Mouse (Mus musculus) neural tube, embryonic 12.5 days (tissue): ENCODE measurements around the gene Pot1a. TPM values are rescaled to one million over a fixed set of nuclear protein-coding genes. Genes with fewer than 3 reads are reported as not detected.
A peak's percentile ranks its signal among the peaks of the same experiment; 100 is the strongest.

Experiments used
- ATAC-seq: fragments of 200-750 bp; cut with Nextera tagmentation; 2 replicates; pipeline ENCODE4 v1.8.0; 2017; ENCODE audit warnings: low read depth, mild to moderate bottlenecking, moderate TSS enrichment, moderate library complexity; ENCODE audit not compliant: low FRiP score
- H3K27ac ChIP-seq: fragments of 300-500 bp; sonication (generic); 2 replicates; pipeline ENCODE4 v1.5.1; 2016
- H3K27me3 ChIP-seq: fragments of 300-500 bp; sonication (generic); replicated peaks from 2 replicates; pipeline ENCODE4 v1.6.1; 2016; ENCODE audit warnings: mild to moderate bottlenecking
- H3K36me3 ChIP-seq: fragments of 300-500 bp; sonication (generic); 2 replicates; pipeline ENCODE4 v1.6.1; 2016; ENCODE audit warnings: mild to moderate bottlenecking
- H3K4me1 ChIP-seq: fragments of 300-500 bp; sonication (generic); 2 replicates; pipeline ENCODE4 v1.6.1; 2016
- H3K4me2 ChIP-seq: fragments of 300-500 bp; sonication (generic); replicated peaks from 2 replicates; pipeline ENCODE4 v1.6.1; 2016; ENCODE audit warnings: mild to moderate bottlenecking
- H3K4me3 ChIP-seq: fragments of 300-500 bp; sonication (generic); 2 replicates; pipeline ENCODE4 v1.5.1; 2016
- H3K9ac ChIP-seq: fragments of 300-500 bp; sonication (generic); 2 replicates; pipeline ENCODE4 v1.6.1; 2016; ENCODE audit warnings: mild to moderate bottlenecking
- H3K9me3 ChIP-seq: fragments of 300-500 bp; sonication (generic); 2 replicates; pipeline ENCODE4 v1.6.1; 2016; ENCODE audit warnings: mild to moderate bottlenecking
- WGBS: fragments of 180-500 bp; shearing (Covaris S2); methylation state at CpG from one replicate; pipeline ENCODE4 v1.1.7; 2016; 5-methylcytosine and 5-hydroxymethylcytosine counted together
- polyA plus RNA-seq: library from polyadenylated mRNA; unstranded; fragments of >200 nt; fragmentation: Nextera tagmentation; extraction: Ambion mirVana; gene quantifications from 2 replicates; pipeline ENCODE4 v1.2.1, GENCODE M21; 2016

Pot1a gene
- polyA plus RNA-seq: 34.0 and 37.3 TPM in 2 replicates

- Histone ChIP-seq H3K36me3 (no peaks in the 10 kb centered on the region), H3K9ac (peak within 1 kb of the TSS; percentile 55), H3K9me3 (no peaks in the 10 kb centered on the region), H3K27me3 (no peaks in the 10 kb centered on the region), H3K4me1 (peaks cover 5% of the 10 kb centered on the region), H3K4me3 (peak within 1 kb of the TSS; percentile 54), H3K4me2 (peak within 1 kb of the TSS; percentile 61), H3K27ac (peak within 1 kb of the TSS; percentile 68; the same call in 1 of the 2 replicates)
- ATAC-seq: peak; percentile 99
- under 1% methylated on average over 34 of the region's 34 CpGs for WGBS
These were observed at the start of gene Pot1a for GRCm38 (mm10) chr6:25808806-25809495. Pot1a (minus strand) TSS chr6:25809246.

- no peak overlapping the region for H3K27ac ChIP-seq
- no peaks in the 10 kb centered on the region for H3K36me3 ChIP-seq
These were observed 27.2 kb upstream of the Pot1a start for GRCm38 (mm10) chr6:25836261-25836660.

GRCm38 (mm10) chr6:25806021-25806420 lies 3.0 kb downstream of the Pot1a start:
- no peak overlapping the region for H3K9ac ChIP-seq
- no peaks in the 10 kb centered on the region for H3K27me3 ChIP-seq
- no peaks in the 10 kb centered on the region for H3K9me3 ChIP-seq
- H3K4me3 ChIP-seq: no peak overlapping the region
- no peak for ATAC-seq
- WGBS: 91% methylated on average over 3 of the region's 3 CpGs
- H3K27ac ChIP-seq: no peak overlapping the region
- no peak overlapping the region for H3K4me2 ChIP-seq
- peaks cover 5% of the 10 kb centered on the region for H3K4me1 ChIP-seq
- 0 out of 2 replicates have a peak, but pooled peaks cover 3% of the 10 kb centered on the region for H3K36me3 ChIP-seq

More at GRCm38 (mm10) chr6:25836261-25836660, 27.2 kb upstream of the Pot1a start:
- 34% methylated on average over 2 of the region's 2 CpGs for WGBS
- Histone ChIP-seq H3K9ac (no peak overlapping the region), H3K4me1 (no peaks in the 10 kb centered on the region), H3K4me2 (no peak overlapping the region), H3K4me3 (no peak overlapping the region), H3K9me3 (no peaks in the 10 kb centered on the region), H3K27me3 (no peaks in the 10 kb centered on the region)
- ATAC-seq: no peak

GRCm38 (mm10) chr6:25802269-25802668 lies 6.8 kb downstream of the Pot1a start:
- H3K4me1 ChIP-seq: peaks cover 1% of the 10 kb centered on the region; the same call in 1 of the 2 replicates
- H3K27ac ChIP-seq: no peak overlapping the region
- H3K4me2 ChIP-seq: no peak overlapping the region
- no peaks in the 10 kb centered on the region for H3K27me3 ChIP-seq
- no peak for ATAC-seq
- H3K9ac ChIP-seq: no peak overlapping the region
- H3K4me3 ChIP-seq: no peak overlapping the region
- peaks cover 9% of the 10 kb centered on the region; the same call in 1 of the 2 replicates for H3K36me3 ChIP-seq
- no peaks in the 10 kb centered on the region for H3K9me3 ChIP-seq
- WGBS: 90% methylated on average over 3 of the region's 3 CpGs

GRCm38 (mm10) chr6:25801230-25801629 lies 7.8 kb downstream of the Pot1a start:
- Histone ChIP-seq H3K9ac (no peak overlapping the region), H3K9me3 (no peaks in the 10 kb centered on the region), H3K36me3 (peaks cover 9% of the 10 kb centered on the region; the same call in 1 of the 2 replicates), H3K4me1 (no peaks in the 10 kb centered on the region), H3K27ac (no peak overlapping the region), H3K27me3 (no peaks in the 10 kb centered on the region), H3K4me3 (no peak overlapping the region), H3K4me2 (no peak overlapping the region)
- WGBS: 87% methylated on average over 6 of the region's 6 CpGs
- ATAC-seq: no peak

- Histone ChIP-seq H3K36me3 (peaks cover 17% of the 10 kb centered on the region), H3K4me3 (no peak overlapping the region), H3K9me3 (no peaks in the 10 kb centered on the region), H3K27ac (no peak overlapping the region), H3K9ac (no peak overlapping the region), H3K27me3 (no peaks in the 10 kb centered on the region), H3K4me2 (no peak overlapping the region), H3K4me1 (no peaks in the 10 kb centered on the region)
- 93% methylated on average over 3 of the region's 3 CpGs for WGBS
- no peak for ATAC-seq
These were observed 40.8 kb downstream of the Pot1a start for GRCm38 (mm10) chr6:25768238-25768637.

GRCm38 (mm10) chr6:25767552-25767951 lies 41.5 kb downstream of the Pot1a start:
- H3K27ac ChIP-seq: no peak overlapping the region
- no peak overlapping the region for H3K4me3 ChIP-seq
- H3K27me3 ChIP-seq: no peaks in the 10 kb centered on the region
- peak; percentile 41; the same call in 1 of the 2 replicates for ATAC-seq
- no peaks in the 10 kb centered on the region for H3K4me1 ChIP-seq
- 89% methylated on average over 8 of the region's 8 CpGs for WGBS
- H3K9me3 ChIP-seq: no peaks in the 10 kb centered on the region
- H3K4me2 ChIP-seq: no peak overlapping the region
- no peak overlapping the region for H3K9ac ChIP-seq
- peaks cover 21% of the 10 kb centered on the region for H3K36me3 ChIP-seq

- no peak overlapping the region for H3K27ac ChIP-seq
- H3K4me3 ChIP-seq: no peak overlapping the region
- no peak overlapping the region for H3K4me2 ChIP-seq
- no peaks in the 10 kb centered on the region for H3K27me3 ChIP-seq
- peak; percentile 83 for ATAC-seq
- no peaks in the 10 kb centered on the region for H3K4me1 ChIP-seq
- WGBS: 56% methylated on average over 7 of the region's 7 CpGs
- no peak overlapping the region for H3K9ac ChIP-seq
- peaks cover 24% of the 10 kb centered on the region for H3K36me3 ChIP-seq
- no peaks in the 10 kb centered on the region for H3K9me3 ChIP-seq
These were observed 42.0 kb downstream of the Pot1a start for GRCm38 (mm10) chr6:25767073-25767472.

- H3K9ac ChIP-seq: no peak overlapping the region
- H3K4me1 ChIP-seq: no peaks in the 10 kb centered on the region
- no peak overlapping the region for H3K27ac ChIP-seq
- WGBS: 81% methylated on average over 10 of the region's 10 CpGs
- no peak overlapping the region for H3K4me2 ChIP-seq
- H3K4me3 ChIP-seq: no peak overlapping the region
- H3K27me3 ChIP-seq: no peaks in the 10 kb centered on the region
- no peaks in the 10 kb centered on the region for H3K9me3 ChIP-seq
- H3K36me3 ChIP-seq: peaks cover 28% of the 10 kb centered on the region
- no peak for ATAC-seq
These were observed 42.8 kb downstream of the Pot1a start for GRCm38 (mm10) chr6:25766283-25766682.

- Histone ChIP-seq H3K9ac (no peak overlapping the region), H3K4me2 (no peak overlapping the region), H3K4me1 (no peaks in the 10 kb centered on the region), H3K9me3 (no peaks in the 10 kb centered on the region), H3K27me3 (no peaks in the 10 kb centered on the region), H3K4me3 (no peak overlapping the region), H3K36me3 (peaks cover 5% of the 10 kb centered on the region), H3K27ac (no peak overlapping the region)
- 96% methylated on average over 1 of the region's 1 CpGs for WGBS
- no peak for ATAC-seq
These were observed 56.4 kb downstream of the Pot1a start for GRCm38 (mm10) chr6:25752651-25753050.

- H3K4me2 ChIP-seq: no peak overlapping the region
- H3K9ac ChIP-seq: no peak overlapping the region
- H3K4me3 ChIP-seq: no peak overlapping the region
- H3K4me1 ChIP-seq: no peaks in the 10 kb centered on the region
- H3K9me3 ChIP-seq: no peaks in the 10 kb centered on the region
- 0 out of 2 replicates have a peak, but pooled peaks have one; percentile 44 for ATAC-seq
- no peaks in the 10 kb centered on the region for H3K27me3 ChIP-seq
- no peak overlapping the region for H3K27ac ChIP-seq
- H3K36me3 ChIP-seq: no peaks in the 10 kb centered on the region
These were observed 72.5 kb downstream of the Pot1a start for GRCm38 (mm10) chr6:25736533-25736932.

- no peak for ATAC-seq
- no peaks in the 10 kb centered on the region for H3K36me3 ChIP-seq
- H3K27ac ChIP-seq: no peak overlapping the region
- H3K4me2 ChIP-seq: no peak overlapping the region
- H3K9me3 ChIP-seq: no peaks in the 10 kb centered on the region
- no peaks in the 10 kb centered on the region for H3K4me1 ChIP-seq
- H3K4me3 ChIP-seq: no peak overlapping the region
- no peak overlapping the region for H3K9ac ChIP-seq
- WGBS: 84% methylated on average over 1 of the region's 1 CpGs
- no peaks in the 10 kb centered on the region for H3K27me3 ChIP-seq
These were observed 82.5 kb downstream of the Pot1a start for GRCm38 (mm10) chr6:25726560-25726959.

GRCm38 (mm10) chr6:25710601-25711000 lies 98.4 kb downstream of the Pot1a start:
- H3K9me3 ChIP-seq: no peaks in the 10 kb centered on the region
- no peak overlapping the region for H3K27ac ChIP-seq
- H3K36me3 ChIP-seq: no peaks in the 10 kb centered on the region
- H3K4me3 ChIP-seq: no peak overlapping the region
- ATAC-seq: no peak
- H3K4me2 ChIP-seq: no peak overlapping the region
- H3K9ac ChIP-seq: no peak overlapping the region
- 29% methylated on average over 2 of the region's 2 CpGs for WGBS
- H3K27me3 ChIP-seq: no peaks in the 10 kb centered on the region
- H3K4me1 ChIP-seq: no peaks in the 10 kb centered on the region
